Mouse (Mus musculus) thymus, postnatal 0 days (tissue): ENCODE measurements at regions not wholly inside any gene's neighbourhood (a gene's known extent, or its start where the extent isn't known, plus 50 kb on each side); places are given as distances from the start of the nearest gene placed in this dataset.

Experiments used
- DNase-seq: peaks from one replicate; pipeline ENCODE4 v3.0.0-alpha.2; 2015; ENCODE audit warnings: low spot score

GRCm38 (mm10) chr7:35988449-35989109 lies 185.8 kb upstream of the Zfp507 start:
- no peak for DNase-seq

GRCm38 (mm10) chr7:35977986-35978385 lies 175.2 kb upstream of the Zfp507 start:
- DNase-seq, result no peak

- no peak for DNase-seq
These were observed 155.9 kb upstream of the Zfp507 start for GRCm38 (mm10) chr7:35958731-35959130.

GRCm38 (mm10) chr7:35958052-35958451 lies 155.2 kb upstream of the Zfp507 start:
- no peak for DNase-seq

GRCm38 (mm10) chr7:35948794-35949193 lies 146.0 kb upstream of the Zfp507 start:
- no peak for DNase-seq

GRCm38 (mm10) chr7:35948389-35948788 lies 145.6 kb upstream of the Zfp507 start:
- DNase-seq, result no peak

GRCm38 (mm10) chr7:35941086-35941485 lies 138.3 kb upstream of the Zfp507 start:
- no peak for DNase-seq

GRCm38 (mm10) chr7:35938123-35938869 lies 135.5 kb upstream of the Zfp507 start:
- DNase-seq, result no peak

GRCm38 (mm10) chr7:35926749-35927148 lies 123.9 kb upstream of the Zfp507 start:
- no peak for DNase-seq

- no peak for DNase-seq
These were observed 119.8 kb upstream of the Zfp507 start for GRCm38 (mm10) chr7:35922582-35922981.

- DNase-seq, result no peak
These were observed 118.1 kb upstream of the Zfp507 start for GRCm38 (mm10) chr7:35920884-35921283.

- DNase-seq, result no peak
These were observed 117.4 kb upstream of the Zfp507 start for GRCm38 (mm10) chr7:35920194-35920609.

- no peak for DNase-seq
These were observed 107.4 kb upstream of the Zfp507 start for GRCm38 (mm10) chr7:35910109-35910706.

- peak; percentile 65 for DNase-seq
These were observed 99.2 kb upstream of the Zfp507 start for GRCm38 (mm10) chr7:35901942-35902381.

- no peak for DNase-seq
These were observed 96.1 kb upstream of the Zfp507 start for GRCm38 (mm10) chr7:35898701-35899445.

GRCm38 (mm10) chr7:35893292-35893691 lies 90.5 kb upstream of the Zfp507 start:
- no peak for DNase-seq

GRCm38 (mm10) chr7:35886051-35886450 lies 83.2 kb upstream of the Zfp507 start:
- no peak for DNase-seq

GRCm38 (mm10) chr7:35879755-35880304 lies 77.0 kb upstream of the Zfp507 start:
- peak; percentile 2 for DNase-seq

- no peak for DNase-seq
These were observed 75.4 kb upstream of the Zfp507 start for GRCm38 (mm10) chr7:35878164-35878563.

- no peak for DNase-seq
These were observed 58.2 kb upstream of the Zfp507 start for GRCm38 (mm10) chr7:35861049-35861448.

- DNase-seq, result peak; percentile 4
These were observed 56.8 kb upstream of the Zfp507 start for GRCm38 (mm10) chr7:35859601-35860000.
